Mouse (Mus musculus): Measurements from ENCODE around the gene Mlycd. TPM values are rescaled to one million over a fixed set of nuclear protein-coding genes. Genes with fewer than 3 reads are reported as not detected.

The Mlycd gene
- total and polyA plus RNA-seq, 3 experiments = 4.2 to 12.3 (median 5.1) TPM

DNA sequence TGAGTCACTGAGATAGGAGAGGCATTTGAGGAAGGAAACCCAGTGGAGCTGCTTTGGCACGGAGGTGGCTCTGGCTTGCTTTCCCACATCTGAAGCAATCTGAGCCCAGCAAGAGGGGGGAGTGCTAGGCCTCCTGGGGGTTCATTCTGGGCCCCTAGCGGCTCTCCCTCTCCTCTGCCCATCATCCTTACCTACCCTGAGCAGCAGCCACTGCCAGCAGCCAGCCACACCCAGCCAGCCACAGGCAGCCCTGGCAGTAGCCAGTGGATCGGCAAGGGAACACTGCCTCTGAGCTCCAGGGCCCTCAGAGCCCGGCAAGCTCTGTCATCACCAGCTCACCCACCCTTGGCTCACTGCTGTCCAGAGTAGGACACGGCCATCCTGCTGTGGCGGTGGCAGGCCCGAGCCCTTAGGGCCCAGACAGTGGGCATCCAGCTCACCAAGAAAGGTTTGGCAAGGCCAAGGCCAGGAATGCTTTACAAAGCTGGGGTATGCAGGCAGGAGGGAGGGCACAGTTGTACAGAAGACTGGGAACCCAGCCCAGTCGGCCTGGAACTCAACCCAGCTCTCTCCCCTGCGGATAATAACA lies 27.5 kb downstream of the Mlycd start:
- H3K4me3 ChIP-seq (replicated peaks in 1 of 3; ENCODE audit: low read depth in 2 of 3, low read length in 2 of 3, poor library complexity in 1 of 3) = no peak overlapping the region
- no peaks in the 10 kb centered on the region for H3K79me2 ChIP-seq (replicated peaks; ENCODE audit: control insufficient read depth, extremely low read depth, insufficient read depth, poor library complexity, severe bottlenecking)
- in situ Hi-C loops (cut with MboI; ENCODE audit: low pct_ligation_motif_present, low pct_unique_long_range_greater_than_20kb, low sequenced_read_pairs) (no loop called here), dilution Hi-C loops (cut with MboI; ENCODE audit: extremely low pct_ligation_motif_present, extremely low pct_unique_long_range_greater_than_20kb, low sequenced_read_pairs) (no loop called here)
- H3K27me3 ChIP-seq (replicated peaks) = no peaks in the 10 kb centered on the region
- H3K27ac ChIP-seq (ENCODE audit: insufficient read depth, low read depth) = no peak overlapping the region
- no peak for TF ChIP-seq ZMIZ1 (IDR thresholded peaks at IDR 0.05; ENCODE audit: low read depth, low read length)
- TF ChIP-seq BHLHE40 (IDR thresholded peaks at IDR 0.05; ENCODE audit: low read depth, low read length) = no peak
- TF ChIP-seq USF1 (IDR thresholded peaks at IDR 0.05; ENCODE audit: low read depth, low read length) = no peak
- no peak for TF ChIP-seq SIN3A (IDR thresholded peaks at IDR 0.05; ENCODE audit: low read length)
- TF ChIP-seq GABPA (IDR thresholded peaks at IDR 0.05; ENCODE audit: insufficient replicate concordance, low read depth, low read length) = no peak
- TF ChIP-seq MXI1 (IDR thresholded peaks at IDR 0.05; ENCODE audit: low read depth, low read length) = no peak
- no peak for TF ChIP-seq MAZ (IDR thresholded peaks at IDR 0.05; ENCODE audit: low read depth, low read length)
- no peak for TF ChIP-seq NRF1 (IDR thresholded peaks at IDR 0.05; ENCODE audit: low read depth, low read length)
- no peak for TF ChIP-seq POLR2A (IDR thresholded peaks at IDR 0.05; ENCODE audit: low read depth, low read length)
- no peak for TF ChIP-seq EP300 (IDR thresholded peaks at IDR 0.05; ENCODE audit: low read length)
- no peak for TF ChIP-seq ETS1 (conservative IDR thresholded peaks at IDR 0.05; ENCODE audit: low read depth, low read length)
- TF ChIP-seq PAX5 (IDR thresholded peaks at IDR 0.05; ENCODE audit: low read length) = no peak
- no peak for TF ChIP-seq MYC (IDR thresholded peaks at IDR 0.05; ENCODE audit: low read depth, low read length)
- TF ChIP-seq TBP (conservative IDR thresholded peaks at IDR 0.05; ENCODE audit: low read depth, low read length) = no peak
- TF ChIP-seq KAT2A (IDR thresholded peaks at IDR 0.05; ENCODE audit: insufficient replicate concordance, low read length) = no peak
- no peak for TF ChIP-seq USF2 (conservative IDR thresholded peaks at IDR 0.05; ENCODE audit: low read depth, low read length)
- TF ChIP-seq CHD2 (IDR thresholded peaks at IDR 0.05; ENCODE audit: low read length) = no peak
- TF ChIP-seq CHD1 (IDR thresholded peaks at IDR 0.05; ENCODE audit: low read depth, low read length) = no peak
- TF ChIP-seq JUN (IDR thresholded peaks at IDR 0.05; ENCODE audit: insufficient read depth, low read depth, low read length) = no peak
- H3K9me3 ChIP-seq (replicated peaks; ENCODE audit: low read length) = no peaks in the 10 kb centered on the region
- H3K4me2 ChIP-seq (ENCODE audit: insufficient read depth, low read depth, poor library complexity, severe bottlenecking) = no peak overlapping the region
- DNase-seq (ENCODE audit: extremely low read depth) = no peak
- H3K9ac ChIP-seq (ENCODE audit: insufficient read depth, low read depth) = no peak overlapping the region
- no peaks in the 10 kb centered on the region for H3K36me3 ChIP-seq (replicated peaks in 1 of 2; ENCODE audit: control insufficient read depth in 1 of 2, insufficient read depth in 1 of 2, low read length in 1 of 2)
- peaks cover 58 to 83% of the 10 kb centered on the region in 2 experiments for H3K4me1 ChIP-seq (ENCODE audit: control insufficient read depth in 1 of 2, insufficient read depth in 2 of 2)

DNA sequence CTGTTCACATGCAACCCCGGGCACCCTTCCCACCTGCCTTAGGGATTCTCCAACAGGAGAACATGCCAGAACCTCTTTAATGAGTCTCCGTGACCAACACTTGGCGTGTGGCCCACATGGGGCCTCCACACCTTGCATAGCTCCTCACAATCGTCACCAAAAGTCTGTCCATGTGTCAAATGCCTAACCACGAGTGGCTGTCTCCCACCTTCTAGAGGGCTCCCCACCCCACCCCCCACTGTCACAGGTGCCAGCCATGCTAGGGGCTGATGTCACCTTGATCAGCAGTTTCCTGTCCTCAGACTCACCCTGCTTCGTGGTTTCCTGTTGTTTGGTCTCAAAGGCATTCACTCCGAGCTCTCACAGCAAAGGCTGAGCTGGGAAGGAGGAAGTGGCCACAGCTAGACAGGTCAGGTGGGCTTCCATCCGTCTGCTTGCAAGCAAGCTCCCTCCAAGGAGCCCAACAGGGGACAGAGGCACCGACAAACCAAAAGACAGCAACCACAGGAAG lies 29.0 kb downstream of the Mlycd start:
- peak; percentile 94 for DNase-seq (ENCODE audit: extremely low read depth)
- Histone ChIP-seq H3K4me3 (replicated peaks in 1 of 3; ENCODE audit: low read depth in 2 of 3, low read length in 2 of 3, poor library complexity in 1 of 3) (peak overlapping the region in 1 of 3 experiments; percentile 18), H3K4me2 (ENCODE audit: insufficient read depth, low read depth, poor library complexity, severe bottlenecking) (peak overlapping the region; percentile 13; the same call in 1 of the 2 replicates), H3K9ac (ENCODE audit: insufficient read depth, low read depth) (no peak overlapping the region), H3K79me2 (replicated peaks; ENCODE audit: control insufficient read depth, extremely low read depth, insufficient read depth, poor library complexity, severe bottlenecking) (no peaks in the 10 kb centered on the region), H3K27ac (ENCODE audit: insufficient read depth, low read depth) (peak overlapping the region; percentile 54), H3K9me3 (replicated peaks; ENCODE audit: low read length) (no peaks in the 10 kb centered on the region), H3K27me3 (replicated peaks) (no peaks in the 10 kb centered on the region), H3K4me1 (ENCODE audit: control insufficient read depth in 1 of 2, insufficient read depth in 2 of 2) (peaks cover 71 to 97% of the 10 kb centered on the region in 2 experiments), H3K36me3 (replicated peaks in 1 of 2; ENCODE audit: control insufficient read depth in 1 of 2, insufficient read depth in 1 of 2, low read length in 1 of 2) (no peaks in the 10 kb centered on the region)
- in situ Hi-C loops (cut with MboI; ENCODE audit: low pct_ligation_motif_present, low pct_unique_long_range_greater_than_20kb, low sequenced_read_pairs) (no loop called here), dilution Hi-C loops (cut with MboI; ENCODE audit: extremely low pct_ligation_motif_present, extremely low pct_unique_long_range_greater_than_20kb, low sequenced_read_pairs) (no loop called here)
- TF ChIP-seq ETS1 (conservative IDR thresholded peaks at IDR 0.05; ENCODE audit: low read depth, low read length) (peak; percentile 99), MAX (IDR thresholded peaks at IDR 0.05; ENCODE audit: low read length) (peak; percentile 65), JUND (conservative IDR thresholded peaks at IDR 0.05; ENCODE audit: low read depth, low read length) (peak; percentile 54), MAZ (IDR thresholded peaks at IDR 0.05; ENCODE audit: low read depth, low read length) (peak; percentile 34; the same call in 1 of the 2 replicates), BHLHE40 (IDR thresholded peaks at IDR 0.05; ENCODE audit: low read depth, low read length) (peak; percentile 90), CHD2 (IDR thresholded peaks at IDR 0.05; ENCODE audit: low read length) (peak; percentile 81), JUN (IDR thresholded peaks at IDR 0.05; ENCODE audit: insufficient read depth, low read depth, low read length) (peak; percentile 87), POLR2A (IDR thresholded peaks at IDR 0.05; ENCODE audit: low read depth, low read length) (peak; percentile 31; the same call in 1 of the 2 replicates), PAX5 (IDR thresholded peaks at IDR 0.05; ENCODE audit: low read length) (no peak), NRF1 (IDR thresholded peaks at IDR 0.05; ENCODE audit: low read depth, low read length) (no peak), UBTF (IDR thresholded peaks at IDR 0.05; ENCODE audit: low read depth, low read length) (peak; percentile 30; the same call in 1 of the 2 replicates), HCFC1 (IDR thresholded peaks at IDR 0.05; ENCODE audit: low read depth, low read length) (peak; percentile 43), ZKSCAN1 (IDR thresholded peaks at IDR 0.05; ENCODE audit: borderline replicate concordance, low read depth, low read length) (no peak), POLR2AphosphoS2 (IDR thresholded peaks at IDR 0.05; ENCODE audit: low read depth, low read length) (no peak), SMC3 (IDR thresholded peaks at IDR 0.05; ENCODE audit: low read depth, low read length) (no peak), MYC (IDR thresholded peaks at IDR 0.05; ENCODE audit: low read depth, low read length) (peak; percentile 71; the same call in 1 of the 2 replicates), MEF2A (IDR thresholded peaks at IDR 0.05; ENCODE audit: borderline replicate concordance, low read depth, low read length) (peak; percentile 73), MXI1 (IDR thresholded peaks at IDR 0.05; ENCODE audit: low read depth, low read length) (peak; percentile 52; the same call in 1 of the 2 replicates), TCF12 (IDR thresholded peaks at IDR 0.05; ENCODE audit: low read depth, low read length) (peak; percentile 95), ZMIZ1 (IDR thresholded peaks at IDR 0.05; ENCODE audit: low read depth, low read length) (peak; percentile 56; the same call in 1 of the 2 replicates), TBP (conservative IDR thresholded peaks at IDR 0.05; ENCODE audit: low read depth, low read length) (0 out of 2 replicates have a peak, but pooled peaks have one; percentile 15), RCOR1 (conservative IDR thresholded peaks at IDR 0.05; ENCODE audit: low read depth, low read length) (0 out of 2 replicates have a peak, but pooled peaks have one; percentile 26)
